Mouse (Mus musculus) stomach, postnatal 0 days (tissue): ENCODE measurements around the gene Ltb4r2.

Experiments
- CTCF ChIP-seq: IDR thresholded peaks from 2 replicates; pipeline ENCODE4 v1.5.1; 2016; ENCODE audit warnings: antibody characterized with exemption, low read depth, mild to moderate bottlenecking, moderate library complexity
- EP300 ChIP-seq: optimal IDR thresholded peaks from 2 replicates; pipeline ENCODE3; 2016; ENCODE audit warnings: antibody characterized with exemption

DNA sequence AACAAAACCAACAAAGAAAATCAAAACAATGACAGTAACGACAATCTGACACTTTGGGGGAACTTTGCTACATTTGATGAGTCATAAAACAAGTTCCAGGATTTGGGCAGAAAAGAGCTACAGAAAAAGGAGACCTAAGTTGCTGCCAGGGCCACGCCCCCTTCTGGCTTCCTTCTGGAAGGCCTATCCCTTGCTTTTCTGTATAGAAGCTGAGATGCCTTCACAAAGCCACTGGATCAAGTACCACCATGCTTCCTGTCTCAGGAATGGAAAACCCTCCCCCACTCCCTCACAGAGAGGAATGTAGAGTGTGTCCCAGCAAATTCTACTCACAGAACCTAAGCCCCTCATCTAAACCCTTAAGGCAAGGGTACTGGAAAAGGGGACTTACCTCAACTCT, 32.7 kb downstream of the Ltb4r2 start:
- no peak for TF ChIP-seq CTCF
- no peak for TF ChIP-seq EP300
